Mouse (Mus musculus): ENCODE measurements around the gene Padi3.

Gene Padi3

DNA sequence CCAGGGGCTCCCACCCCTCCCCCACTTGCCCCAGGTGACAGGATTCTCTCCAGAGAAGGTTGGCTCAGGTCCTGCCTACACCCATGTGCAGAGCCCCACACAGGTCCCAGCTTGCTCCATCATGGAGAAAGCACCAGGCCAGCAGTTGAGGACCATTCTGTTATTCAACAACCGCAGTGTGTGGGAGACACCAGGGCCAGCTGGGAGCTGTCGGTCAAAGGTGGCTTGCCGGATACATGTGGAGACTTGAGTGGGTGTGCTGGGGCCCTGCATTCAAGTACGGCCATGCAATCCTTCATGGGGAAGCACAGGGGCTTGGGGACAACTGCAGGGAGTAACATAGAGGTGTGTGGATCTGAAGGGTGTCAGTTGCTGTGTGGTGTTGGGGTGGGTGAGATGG is 21.4 kb upstream of the Padi3 start:
- ChIA-PET POLR2A (interaction anchor here in 1 of 4 experiments (1.1 to 1.7 kb wide), 3 partner anchors 18 to 192 kb away, joined by 3 to 4 read pairs (median 3); partner anchors contain the start of gene Padi3), CTCF (no interaction called here)

DNA sequence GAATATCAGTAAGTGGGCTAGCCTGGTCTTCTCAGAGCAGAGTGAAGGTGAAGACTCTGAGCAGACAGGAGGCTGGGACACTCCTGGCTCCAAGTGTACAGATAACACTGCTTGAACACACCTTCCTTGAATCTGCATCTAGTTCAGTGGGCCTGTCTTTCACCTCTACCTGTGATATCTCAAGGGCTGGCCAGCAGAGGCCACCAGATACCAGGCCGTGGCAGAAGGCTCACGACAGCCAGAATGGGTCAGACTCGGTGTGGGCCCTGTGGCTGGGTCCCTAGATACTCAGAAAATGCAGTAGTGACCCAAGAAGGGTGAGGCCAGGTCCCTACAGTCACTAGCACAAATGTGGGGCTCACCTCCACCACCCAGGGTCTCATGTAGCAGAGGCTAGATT is 16.8 kb upstream of the Padi3 start:
- ChIA-PET CTCF (interaction anchor here in 1 of 4 experiments (1.4 kb wide), 1 partner anchor 11 kb away, joined by 3 read pairs; no protein-coding TSS in a partner anchor), POLR2A (interaction anchor here in 2 of 4 experiments (0.6 to 2.3 kb wide), 2 partner anchors 8 to 142 kb away, joined by 3 to 10 read pairs; no protein-coding TSS in a partner anchor)

DNA sequence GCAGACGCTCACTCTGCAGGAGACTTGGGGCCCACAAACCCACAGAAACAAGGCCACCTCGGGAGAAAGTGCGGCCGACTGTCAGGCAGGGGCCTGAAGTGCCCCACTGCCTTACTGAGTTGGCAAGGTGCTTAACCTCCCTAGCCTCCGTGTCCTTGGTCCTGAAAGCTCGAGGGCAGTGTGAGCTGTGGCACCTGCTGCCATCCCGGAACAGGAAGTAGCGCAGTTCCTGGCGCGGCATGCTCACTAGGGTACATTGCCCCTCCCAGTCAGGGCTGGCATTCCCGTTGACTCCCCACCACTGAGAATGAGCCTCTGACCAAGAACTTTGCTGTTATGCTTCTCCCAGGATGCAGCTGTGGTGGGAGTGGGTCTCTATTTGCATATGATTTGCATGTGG is 15.5 kb upstream of the Padi3 start:
- CTCF ChIA-PET: interaction anchor here in 2 of 4 experiments (0.6 to 1.2 kb wide), 2 partner anchors 9 to 793 kb away, joined by 3 to 4 read pairs; no protein-coding TSS in a partner anchor
- POLR2A ChIA-PET: interaction anchor here in 2 of 4 experiments (1.1 to 1.8 kb wide), 4 partner anchors 9 to 13 kb away, joined by 4 to 10 read pairs (median 6); no protein-coding TSS in a partner anchor

DNA sequence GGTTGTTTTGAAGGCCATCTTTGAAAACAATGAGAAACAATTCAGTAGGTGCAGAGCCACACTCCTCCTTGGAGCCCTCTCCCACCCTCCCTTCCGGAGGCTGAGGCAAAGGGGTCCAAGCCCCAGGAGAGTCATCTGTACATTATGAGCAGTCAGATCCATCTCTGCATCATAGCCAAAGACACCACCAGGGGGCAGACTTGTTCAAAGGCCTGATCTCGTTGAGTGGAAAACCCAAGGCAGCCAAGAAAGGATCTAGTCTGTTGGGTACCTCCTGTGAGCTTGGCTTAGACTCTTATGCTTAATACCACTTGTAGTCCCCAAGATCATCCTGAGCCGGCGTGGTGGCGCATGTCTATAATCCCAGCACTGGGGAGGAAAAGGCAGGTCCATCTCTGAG is 11.5 kb upstream of the Padi3 start:
- POLR2A ChIA-PET: no interaction called here
- CTCF ChIA-PET: interaction anchor here in 2 of 4 experiments (0.6 to 2.4 kb wide), 3 partner anchors 28 to 136 kb away, joined by 3 to 9 read pairs (median 3); no protein-coding TSS in a partner anchor

GRCm38 (mm10) chr4:140817413-140817812 is 7.0 kb upstream of the Padi3 start:
- CTCF ChIA-PET: interaction anchor here (0.6 to 1.5 kb wide), 4 partner anchors 57 to 141 kb away, joined by 3 read pairs; no protein-coding TSS in a partner anchor
- POLR2A ChIA-PET: interaction anchor here in 2 of 4 experiments (1.1 to 2.8 kb wide), 6 partner anchors 12 to 48 kb away, joined by 3 to 17 read pairs (median 4); no protein-coding TSS in a partner anchor

DNA sequence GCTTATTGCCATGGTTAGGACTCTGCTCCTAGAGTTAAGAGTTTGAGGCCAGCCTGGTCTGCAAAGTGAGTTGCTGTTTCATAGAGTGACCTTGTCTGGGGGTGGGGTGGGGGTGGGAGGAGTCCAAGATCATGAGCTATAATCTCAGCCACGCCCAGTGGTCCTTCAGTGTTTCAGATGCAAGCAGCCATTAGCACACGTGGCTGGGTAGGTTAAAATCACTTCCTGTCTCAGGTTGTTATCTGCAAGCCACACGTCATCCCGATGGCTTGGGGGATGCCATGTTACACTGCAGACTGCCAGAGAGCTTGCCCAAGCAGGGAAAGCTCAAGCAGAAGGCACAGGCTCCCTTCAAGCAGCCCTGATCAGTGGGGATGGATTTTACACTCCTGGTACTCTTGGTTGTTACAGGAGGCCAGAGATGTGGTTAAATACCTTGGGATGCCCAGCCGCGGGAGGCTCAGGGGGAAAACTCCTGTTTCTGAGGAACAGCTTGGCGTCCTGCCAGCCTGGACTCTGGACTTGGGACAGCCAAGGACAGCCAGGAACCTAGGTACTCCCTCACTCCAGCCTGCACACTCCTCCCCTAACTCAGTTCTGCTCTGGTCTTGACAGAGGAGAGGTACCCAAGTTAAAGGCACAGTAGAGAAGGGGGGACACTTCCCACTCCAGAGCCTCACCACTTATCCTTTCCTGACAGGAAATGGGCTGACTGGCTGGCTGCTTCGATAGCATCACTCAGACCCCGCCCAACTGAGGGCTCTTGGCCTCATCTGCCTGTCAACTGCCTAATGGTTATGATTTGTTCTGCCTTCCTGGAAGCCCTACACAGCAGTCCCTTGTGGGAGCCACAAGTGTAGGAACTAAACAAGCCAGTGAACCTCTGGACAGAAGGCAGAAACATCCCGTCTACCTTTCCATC is 5.8 kb upstream of the Padi3 start:
- CTCF ChIA-PET: interaction anchor here (0.6 to 1.5 kb wide), 10 partner anchors 10 to 678 kb away, joined by 3 to 5 read pairs (median 3); no protein-coding TSS in a partner anchor

GRCm38 (mm10) chr4:140815496-140815895 is 5.0 kb upstream of the Padi3 start:
- ChIA-PET CTCF (interaction anchor here in 3 of 4 experiments (0.6 to 1.8 kb wide), 8 partner anchors 10 to 811 kb away, joined by 3 to 5 read pairs (median 4); no protein-coding TSS in a partner anchor), POLR2A (interaction anchor here in 3 of 4 experiments (0.6 to 2.8 kb wide), 15 partner anchors 10 to 251 kb away, joined by 3 to 17 read pairs (median 4); no protein-coding TSS in a partner anchor)

More for the DNA sequence above, 5.8 kb upstream of the Padi3 start:
- POLR2A ChIA-PET: interaction anchor here (0.5 to 2.8 kb wide), 21 partner anchors 10 to 250 kb away, joined by 3 to 17 read pairs (median 4); no protein-coding TSS in a partner anchor

DNA sequence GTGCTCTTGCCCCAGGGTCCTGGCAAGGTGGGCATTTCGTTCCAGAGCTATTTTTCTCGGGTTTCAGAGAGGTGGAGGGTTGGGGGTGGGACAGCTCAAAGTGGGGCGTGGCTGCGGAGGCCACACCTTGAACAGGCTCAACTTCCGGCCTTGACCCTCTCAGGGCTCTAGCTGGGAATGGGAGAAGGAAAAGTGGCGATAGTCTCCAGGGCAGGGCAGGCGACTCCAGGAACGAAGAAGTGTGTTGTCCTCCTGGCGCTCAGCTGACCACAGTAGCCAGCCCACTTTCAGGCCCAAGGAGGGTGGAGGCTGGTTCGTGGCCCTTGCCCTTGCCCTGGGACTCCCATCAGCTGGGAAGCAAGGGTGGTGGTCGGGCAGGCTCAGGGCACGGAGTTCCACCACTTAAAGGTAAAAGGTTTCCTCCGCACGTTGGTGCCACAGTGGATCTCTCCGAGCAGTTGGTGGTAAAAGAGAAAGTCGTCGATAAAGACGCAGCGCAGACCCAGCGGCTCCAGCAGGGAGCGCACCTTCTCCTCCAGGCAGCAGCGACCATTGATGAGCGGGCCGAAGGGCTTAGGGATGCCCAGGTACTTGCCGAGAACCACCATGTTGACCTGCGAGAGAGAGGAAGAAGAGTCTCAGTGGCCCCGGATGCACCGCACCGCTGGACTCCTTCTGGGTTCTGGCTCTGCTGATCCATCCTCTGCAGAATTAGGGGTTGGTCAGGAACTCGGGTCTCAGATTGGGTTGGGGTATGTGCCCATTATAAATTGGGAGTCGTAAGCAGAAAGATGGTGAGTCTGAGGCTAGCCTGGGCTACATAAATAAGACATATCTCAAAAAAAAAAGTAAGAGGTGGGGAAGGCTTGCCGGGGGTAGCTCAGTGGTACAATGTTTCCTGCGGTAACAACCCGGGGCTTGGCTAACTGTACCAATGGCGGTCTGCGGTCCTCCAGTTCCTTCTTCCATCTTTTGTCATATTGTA is 4.1 kb upstream of the Padi3 start:
- ChIA-PET CTCF (interaction anchor here (0.6 to 1.8 kb wide), 9 partner anchors 19 to 287 kb away, joined by 3 to 6 read pairs (median 3); no protein-coding TSS in a partner anchor), POLR2A (interaction anchor here (0.5 to 2.8 kb wide), 16 partner anchors 9 to 134 kb away, joined by 3 to 17 read pairs (median 3); no protein-coding TSS in a partner anchor)

GRCm38 (mm10) chr4:140813358-140814185 is 3.1 kb upstream of the Padi3 start:
- POLR2A ChIA-PET: interaction anchor here in 3 of 4 experiments (0.6 to 2.4 kb wide), 12 partner anchors 12 to 135 kb away, joined by 3 to 7 read pairs (median 3); no protein-coding TSS in a partner anchor
- CTCF ChIA-PET: interaction anchor here in 3 of 4 experiments (0.6 to 1.8 kb wide), 9 partner anchors 19 to 288 kb away, joined by 3 to 6 read pairs (median 3); no protein-coding TSS in a partner anchor

GRCm38 (mm10) chr4:140812609-140813008 is 2.2 kb upstream of the Padi3 start:
- CTCF ChIA-PET: interaction anchor here in 3 of 4 experiments (0.5 to 1.7 kb wide), 4 partner anchors 11 to 218 kb away, joined by 3 to 6 read pairs (median 6); no protein-coding TSS in a partner anchor
- POLR2A ChIA-PET: interaction anchor here in 3 of 4 experiments (0.7 to 2.4 kb wide), 3 partner anchors 11 to 81 kb away, joined by 3 to 7 read pairs (median 3); no protein-coding TSS in a partner anchor

GRCm38 (mm10) chr4:140812191-140812590 is 1.7 kb upstream of the Padi3 start:
- ChIA-PET CTCF (interaction anchor here in 1 of 4 experiments (0.5 kb wide), 1 partner anchor 219 kb away, joined by 3 read pairs; no protein-coding TSS in a partner anchor), POLR2A (interaction anchor here in 2 of 4 experiments (1.2 to 1.7 kb wide), 2 partner anchors 10 to 12 kb away, joined by 3 to 4 read pairs; no protein-coding TSS in a partner anchor)

DNA sequence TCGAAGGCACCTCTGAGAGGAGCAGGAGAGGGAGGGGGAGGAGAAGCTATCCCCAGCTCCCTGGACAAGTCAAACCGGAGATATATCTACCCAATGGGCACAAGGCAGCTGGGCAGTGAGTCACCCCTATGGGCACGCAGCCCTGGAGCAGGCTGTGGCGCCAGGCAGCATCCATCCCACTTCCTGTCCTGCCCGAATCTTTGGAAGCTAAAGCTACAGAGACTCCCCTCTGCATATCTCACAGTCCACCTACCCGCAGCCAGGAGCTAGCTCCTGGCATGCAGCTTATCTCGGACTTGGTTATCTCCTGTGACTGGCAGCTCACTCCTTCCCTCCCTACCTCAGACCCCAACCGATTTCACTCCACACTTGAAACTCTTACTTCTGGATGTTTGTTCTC is 1.3 kb downstream of the Padi3 start:
- ChIA-PET CTCF (interaction anchor here in 2 of 4 experiments (0.5 to 1.2 kb wide), 2 partner anchors 15 to 64 kb away, joined by 3 read pairs; no protein-coding TSS in a partner anchor), POLR2A (interaction anchor here in 2 of 4 experiments (1.4 to 2.2 kb wide), 4 partner anchors 9 to 101 kb away, joined by 3 to 9 read pairs (median 4); no protein-coding TSS in a partner anchor)

- ChIA-PET POLR2A (interaction anchor here in 1 of 4 experiments (4.0 kb wide), 1 partner anchor 12 kb away, joined by 17 read pairs; no protein-coding TSS in a partner anchor), CTCF (interaction anchor here in 2 of 4 experiments (1.1 to 1.3 kb wide), 2 partner anchors 11 to 16 kb away, joined by 3 to 7 read pairs; no protein-coding TSS in a partner anchor)
These were observed 5.8 kb downstream of the Padi3 start for GRCm38 (mm10) chr4:140804601-140805000.

DNA sequence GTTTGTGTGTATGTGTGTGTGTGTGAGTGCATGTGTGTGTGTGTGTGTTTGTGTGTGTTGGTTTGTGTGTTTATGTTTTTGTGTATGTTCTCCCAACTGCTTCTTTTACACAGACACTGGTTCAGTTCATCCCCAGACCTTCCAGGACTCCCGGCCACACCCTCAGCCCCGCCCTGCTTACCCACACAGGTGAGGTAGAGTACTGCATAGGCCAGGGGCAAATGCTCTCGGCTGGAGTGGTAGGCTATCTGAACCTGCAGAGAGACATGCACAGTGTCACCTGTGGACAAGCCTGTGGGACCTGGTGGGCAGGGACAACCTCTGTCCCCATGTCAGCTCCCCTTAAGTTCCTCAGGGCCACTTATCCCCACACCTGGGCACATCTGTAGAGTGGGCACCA is 9.1 kb downstream of the Padi3 start:
- ChIA-PET POLR2A (interaction anchor here in 2 of 4 experiments (0.6 to 1.6 kb wide), 2 partner anchors 10 to 11 kb away, joined by 3 to 4 read pairs; partner anchors contain the start of gene Padi3 (in 1 of the 2)), CTCF (interaction anchor here in 3 of 4 experiments (0.6 to 1.6 kb wide), 5 partner anchors 8 to 322 kb away, joined by 3 to 7 read pairs (median 3); no protein-coding TSS in a partner anchor)

- CTCF ChIA-PET: interaction anchor here in 1 of 4 experiments (0.6 kb wide), 1 partner anchor 1825 kb away, joined by 3 read pairs; no protein-coding TSS in a partner anchor
These were observed 13.7 kb downstream of the Padi3 start for GRCm38 (mm10) chr4:140796786-140797185.

GRCm38 (mm10) chr4:140794678-140795077 is 15.8 kb downstream of the Padi3 start:
- ChIA-PET CTCF (interaction anchor here in 1 of 4 experiments (2.1 kb wide), 2 partner anchors 19 to 108 kb away, joined by 6 read pairs; no protein-coding TSS in a partner anchor), POLR2A (no interaction called here)

More at GRCm38 (mm10) chr4:140796786-140797185, 13.7 kb downstream of the Padi3 start:
- POLR2A ChIA-PET: no interaction called here

All from embryonic stem cell, embryonic (primary cell).